Mouse (Mus musculus): ENCODE data around the gene 4921530L21Rik. TPM values are rescaled to one million over a fixed set of nuclear protein-coding genes. Genes with fewer than 3 reads are reported as not detected.

4921530L21Rik gene
- polyA plus RNA-seq, 1 experiment from 2014 or later, result not detected

DNA sequence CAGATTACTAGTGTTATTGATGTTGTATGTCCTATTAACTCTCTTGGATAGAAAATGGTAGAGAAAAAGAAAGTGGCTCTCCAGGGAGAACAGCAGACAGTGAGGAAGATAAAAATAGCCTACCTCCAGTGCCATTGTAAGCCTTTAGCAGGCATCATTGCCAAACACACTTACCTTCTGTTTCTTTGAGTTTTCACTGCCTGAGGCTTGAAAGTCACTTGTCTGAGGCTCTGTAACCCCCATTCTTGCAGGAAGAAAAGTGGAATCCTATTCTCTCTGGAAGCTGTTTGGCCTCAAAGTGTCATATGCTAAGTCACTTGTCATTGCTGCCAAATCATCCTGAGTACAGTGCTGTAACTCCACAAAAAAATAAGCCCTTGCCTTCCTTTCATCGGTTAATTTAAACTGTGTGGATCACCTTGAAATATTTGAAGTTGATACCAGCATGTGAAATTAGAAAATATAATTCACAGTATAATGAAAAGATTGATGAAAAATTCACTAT, 23.6 kb downstream of the 4921530L21Rik start:
- H3K36me3 ChIP-seq (replicated peaks; ENCODE audit: control insufficient read depth, insufficient read depth, low read depth, low read length), result no peaks in the 10 kb centered on the region
- no peak overlapping the region for H3K27ac ChIP-seq (replicated peaks; ENCODE audit: low read depth, low read length)
- no peak for ATAC-seq (replicated peaks; ENCODE audit: insufficient number of reproducible peaks, low FRiP score, low TSS enrichment, low read depth)
- H3K27me3 ChIP-seq (ENCODE audit: control insufficient read depth, insufficient read depth, low read length), result no peaks in the 10 kb centered on the region
- no peak for DNase-seq (ENCODE audit: low spot score)
- no peak overlapping the region for H3K4me3 ChIP-seq (ENCODE audit: low read depth, low read length)
- no peaks in the 10 kb centered on the region for H3K9me3 ChIP-seq (replicated peaks; ENCODE audit: control insufficient read depth, low read length)
- no peak overlapping the region for H3K4me2 ChIP-seq (ENCODE audit: low read depth, low read length)
- WGBS, result 93% methylated on average over 1 of the region's 1 CpGs
- H3K9ac ChIP-seq (replicated peaks; ENCODE audit: low read length), result no peak overlapping the region
- H3K4me1 ChIP-seq (ENCODE audit: control insufficient read depth, insufficient read depth, low read length), result no peaks in the 10 kb centered on the region

DNA sequence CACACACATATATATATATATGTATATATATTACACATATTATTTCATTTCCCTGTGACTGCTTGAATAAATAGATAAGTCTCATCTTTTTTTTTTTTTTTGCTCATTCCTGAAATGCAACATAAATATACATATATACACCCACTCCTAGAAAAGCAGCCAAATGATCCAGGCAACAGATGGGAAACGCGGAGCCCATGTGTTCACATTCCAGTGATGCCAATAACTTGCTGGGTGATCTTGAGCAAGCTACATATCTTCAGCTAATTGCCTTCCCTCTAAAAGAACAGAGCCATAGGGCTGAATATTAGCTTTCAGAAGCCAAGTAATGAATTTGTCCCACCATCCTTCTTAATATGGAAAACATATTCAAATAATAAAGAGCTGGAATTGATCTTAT, 32.2 kb downstream of the 4921530L21Rik start:
- no peak overlapping the region for H3K27ac ChIP-seq (replicated peaks; ENCODE audit: low read depth, low read length)
- H3K9ac ChIP-seq (replicated peaks; ENCODE audit: low read length), result no peak overlapping the region
- H3K27me3 ChIP-seq (ENCODE audit: control insufficient read depth, insufficient read depth, low read length), result no peaks in the 10 kb centered on the region
- H3K36me3 ChIP-seq (replicated peaks; ENCODE audit: control insufficient read depth, insufficient read depth, low read depth, low read length), result no peaks in the 10 kb centered on the region
- WGBS, result 88% methylated on average over 2 of the region's 2 CpGs
- no peak overlapping the region for H3K4me3 ChIP-seq (ENCODE audit: low read depth, low read length)
- H3K4me1 ChIP-seq (ENCODE audit: control insufficient read depth, insufficient read depth, low read length), result no peaks in the 10 kb centered on the region
- no peak for ATAC-seq (replicated peaks; ENCODE audit: insufficient number of reproducible peaks, low FRiP score, low TSS enrichment, low read depth)
- H3K9me3 ChIP-seq (replicated peaks; ENCODE audit: control insufficient read depth, low read length), result no peaks in the 10 kb centered on the region
- no peak for DNase-seq (ENCODE audit: low spot score)
- no peak overlapping the region for H3K4me2 ChIP-seq (ENCODE audit: low read depth, low read length)

DNA sequence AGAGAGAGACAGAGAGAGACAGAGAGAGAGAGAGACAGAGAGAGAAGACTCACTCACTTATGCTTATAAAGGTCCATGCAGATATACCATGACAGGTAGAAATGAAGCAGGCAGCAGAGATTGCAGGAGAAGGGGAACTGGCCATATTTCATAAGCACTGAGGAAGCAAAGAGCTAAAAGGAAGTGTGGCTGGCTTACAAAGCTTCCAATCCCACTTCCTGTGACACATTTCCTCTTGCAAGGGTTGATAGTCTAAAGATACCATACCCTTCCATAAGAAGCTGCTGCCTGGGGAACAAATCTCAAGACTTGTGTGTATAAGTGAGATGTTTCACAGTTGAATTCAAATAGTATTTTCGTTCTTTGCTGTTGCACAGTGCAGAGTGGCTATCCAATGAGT, 45.7 kb downstream of the 4921530L21Rik start:
- no peaks in the 10 kb centered on the region for H3K9me3 ChIP-seq (replicated peaks; ENCODE audit: control insufficient read depth, low read length)
- DNase-seq (ENCODE audit: low spot score) (no peak), ATAC-seq (replicated peaks; ENCODE audit: insufficient number of reproducible peaks, low FRiP score, low TSS enrichment, low read depth) (no peak)
- H3K4me2 ChIP-seq (ENCODE audit: low read depth, low read length), result no peak overlapping the region
- WGBS, result 88% methylated on average over 1 of the region's 1 CpGs
- H3K9ac ChIP-seq (replicated peaks; ENCODE audit: low read length), result no peak overlapping the region
- no peak overlapping the region for H3K27ac ChIP-seq (replicated peaks; ENCODE audit: low read depth, low read length)
- no peaks in the 10 kb centered on the region for H3K4me1 ChIP-seq (ENCODE audit: control insufficient read depth, insufficient read depth, low read length)
- H3K4me3 ChIP-seq (ENCODE audit: low read depth, low read length), result no peak overlapping the region
- H3K36me3 ChIP-seq (replicated peaks; ENCODE audit: control insufficient read depth, insufficient read depth, low read depth, low read length), result no peaks in the 10 kb centered on the region
- H3K27me3 ChIP-seq (ENCODE audit: control insufficient read depth, insufficient read depth, low read length), result no peaks in the 10 kb centered on the region

DNA sequence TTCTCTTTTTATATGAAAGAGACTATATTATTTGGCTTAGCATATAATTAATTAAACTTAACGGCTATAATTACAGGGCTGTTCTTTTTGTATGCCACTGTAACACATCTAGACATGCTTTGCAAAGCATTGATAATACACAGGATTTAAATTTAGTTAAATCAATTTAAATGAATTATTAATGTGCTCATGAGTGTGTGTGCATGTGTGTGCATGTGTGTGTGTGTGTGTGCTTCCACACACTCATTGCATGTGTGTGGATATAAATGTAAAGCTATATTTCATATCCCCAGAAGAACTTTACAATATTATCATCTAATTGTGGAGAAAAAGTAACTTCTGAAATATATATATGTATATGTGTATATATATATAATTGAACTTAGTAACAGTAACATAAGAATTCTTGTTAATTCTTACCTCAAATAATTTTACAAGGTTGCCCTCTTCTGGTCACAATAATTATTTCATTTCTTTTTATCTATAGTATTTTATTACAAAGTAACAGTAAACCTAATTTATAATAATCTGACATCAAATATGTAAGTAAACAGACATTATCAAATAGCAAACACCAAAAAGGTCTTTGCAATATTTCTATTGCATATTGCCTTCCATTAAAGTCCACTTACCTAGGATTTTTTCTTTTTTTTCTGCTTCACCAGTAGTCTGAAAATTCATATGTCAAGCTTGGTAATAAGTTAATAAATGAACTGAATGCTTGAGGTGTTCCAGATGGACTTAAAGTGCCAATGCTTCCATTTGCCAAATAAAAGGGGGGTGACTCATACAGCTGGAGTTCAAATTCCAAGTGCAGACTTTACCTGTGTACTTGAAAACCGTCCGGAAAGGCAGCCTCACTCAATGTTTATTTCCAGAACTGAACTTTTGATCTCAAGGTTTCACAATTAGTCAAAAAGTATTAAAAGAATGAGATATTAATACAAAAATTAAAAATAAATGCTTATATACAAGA, 47.0 kb downstream of the 4921530L21Rik start:
- H3K27me3 ChIP-seq (ENCODE audit: control insufficient read depth, insufficient read depth, low read length), result no peaks in the 10 kb centered on the region
- H3K27ac ChIP-seq (replicated peaks; ENCODE audit: low read depth, low read length), result no peak overlapping the region
- H3K4me1 ChIP-seq (ENCODE audit: control insufficient read depth, insufficient read depth, low read length), result no peaks in the 10 kb centered on the region
- no peak overlapping the region for H3K4me2 ChIP-seq (ENCODE audit: low read depth, low read length)
- 85% methylated on average over 3 of the region's 3 CpGs for WGBS
- no peak overlapping the region for H3K4me3 ChIP-seq (ENCODE audit: low read depth, low read length)
- no peak for ATAC-seq (replicated peaks; ENCODE audit: insufficient number of reproducible peaks, low FRiP score, low TSS enrichment, low read depth)
- no peak overlapping the region for H3K9ac ChIP-seq (replicated peaks; ENCODE audit: low read length)
- H3K9me3 ChIP-seq (replicated peaks; ENCODE audit: control insufficient read depth, low read length), result no peaks in the 10 kb centered on the region
- H3K36me3 ChIP-seq (replicated peaks; ENCODE audit: control insufficient read depth, insufficient read depth, low read depth, low read length), result no peaks in the 10 kb centered on the region
- no peak for DNase-seq (ENCODE audit: low spot score)
